Mouse (Mus musculus): ENCODE measurements around the gene Msh5. TPM values are rescaled to one million over a fixed set of nuclear protein-coding genes. Genes with fewer than 3 reads are reported as not detected.
"Not testable (repeated sequence)": the region's sequence is repeated elsewhere in the genome, so short reads cannot be mapped to it uniquely, and the experiment has no call there.

The Msh5 gene
- total and polyA plus RNA-seq, 3 experiments: 26.3 to 29.0 TPM; not detected in 1

- no peak for TF ChIP-seq KAT2A (conservative IDR thresholded peaks at IDR 0.05; ENCODE audit: low read depth, low read length)
- TF ChIP-seq TBP (IDR thresholded peaks at IDR 0.05; ENCODE audit: low read depth, low read length): 0 out of 2 replicates have a peak, but pooled peaks have one; percentile 25
- TF ChIP-seq EP300 (IDR thresholded peaks at IDR 0.05; ENCODE audit: low read depth in 1 of 2, low read length in 2 of 2): peak; percentile 45 to 62; a peak in 3 of 4 replicates
- TF ChIP-seq ZNF384 (IDR thresholded peaks at IDR 0.05; ENCODE audit: low read depth, low read length): no peak
- TF ChIP-seq GATA1 (IDR thresholded peaks at IDR 0.05; ENCODE audit: low read depth, low read length): peak; percentile 78
- TF ChIP-seq TCF12 (IDR thresholded peaks at IDR 0.05; ENCODE audit: low read depth, low read length): 0 out of 2 replicates have a peak, but pooled peaks have one; percentile 24
- peak; percentile 62; the same call in 1 of the 2 replicates for TF ChIP-seq ETS1 (IDR thresholded peaks at IDR 0.05; ENCODE audit: low read depth, low read length)
- 0 out of 2 replicates have a peak, but pooled peaks have one; percentile 25 for TF ChIP-seq MAX (IDR thresholded peaks at IDR 0.05; ENCODE audit: low read length)
- peak; percentile 77 for TF ChIP-seq TAL1 (IDR thresholded peaks at IDR 0.05; ENCODE audit: low read length)
- Histone ChIP-seq H3K27me3 (ENCODE audit: control insufficient read depth in 1 of 2, insufficient read depth in 2 of 2, low read length in 2 of 2) (no peaks in the 10 kb centered on the region), H3K4me1 (ENCODE audit: control insufficient read depth in 1 of 2, insufficient read depth in 2 of 2, low read length in 2 of 2) (peaks cover under 1 to 22% of the 10 kb centered on the region in 2 experiments; a peak in 3 of 4 replicates), H3K36me3 (ENCODE audit: control insufficient read depth in 1 of 2, insufficient read depth in 2 of 2, low read length in 2 of 2) (peaks cover 0 to 11% of the 10 kb centered on the region in 2 experiments; a peak in 2 of 4 replicates), H3K79me2 (ENCODE audit: control insufficient read depth, insufficient read depth, low read length, poor library complexity) (no peaks in the 10 kb centered on the region), H3K9ac (ENCODE audit: control insufficient read depth, low read depth, low read length, poor library complexity, severe bottlenecking) (no peak overlapping the region), H3K4me3 (ENCODE audit: control insufficient read depth in 1 of 2, insufficient read depth in 1 of 2, low read depth in 2 of 2, low read length in 2 of 2) (no peak overlapping the region), H3K27ac (ENCODE audit: control insufficient read depth, low read depth, low read length) (peak overlapping the region; percentile 6; the same call in 1 of the 2 replicates), H3K9me3 (replicated peaks; ENCODE audit: insufficient read depth, low read length) (no peaks in the 10 kb centered on the region)
- DNase-seq (ENCODE audit: low read depth, low spot score): peak; percentile 81
Measured at GRCm38 (mm10) chr17:35039121-35039873, 7.2 kb downstream of the Msh5 start.

- H3K9ac ChIP-seq (ENCODE audit: control insufficient read depth, low read depth, low read length, poor library complexity, severe bottlenecking): no peak overlapping the region
- H3K36me3 ChIP-seq (ENCODE audit: control insufficient read depth in 1 of 2, insufficient read depth in 2 of 2, low read length in 2 of 2): peaks cover 0 to 2% of the 10 kb centered on the region in 2 experiments; a peak in 1 of 4 replicates
- no peak for TF ChIP-seq TBP (IDR thresholded peaks at IDR 0.05; ENCODE audit: low read depth, low read length)
- no peaks in the 10 kb centered on the region for H3K9me3 ChIP-seq (replicated peaks; ENCODE audit: insufficient read depth, low read length)
- H3K27me3 ChIP-seq (ENCODE audit: control insufficient read depth in 1 of 2, insufficient read depth in 2 of 2, low read length in 2 of 2): no peaks in the 10 kb centered on the region
- peaks cover 0 to 8% of the 10 kb centered on the region in 2 experiments; a peak in 3 of 4 replicates for H3K4me1 ChIP-seq (ENCODE audit: control insufficient read depth in 1 of 2, insufficient read depth in 2 of 2, low read length in 2 of 2)
- H3K79me2 ChIP-seq (ENCODE audit: control insufficient read depth, insufficient read depth, low read length, poor library complexity): no peaks in the 10 kb centered on the region
- H3K4me3 ChIP-seq (ENCODE audit: control insufficient read depth in 1 of 2, insufficient read depth in 1 of 2, low read depth in 2 of 2, low read length in 2 of 2): no peak overlapping the region
- no peak for DNase-seq (ENCODE audit: low read depth, low spot score)
- H3K27ac ChIP-seq (ENCODE audit: control insufficient read depth, low read depth, low read length): no peak overlapping the region
Measured at GRCm38 (mm10) chr17:35034896-35035295, 11.6 kb downstream of the Msh5 start.

GRCm38 (mm10) chr17:35033703-35034102 is 12.8 kb downstream of the Msh5 start:
- H3K27ac ChIP-seq (ENCODE audit: control insufficient read depth, low read depth, low read length); H3K9me3 ChIP-seq (replicated peaks; ENCODE audit: insufficient read depth, low read length); H3K4me3 ChIP-seq (ENCODE audit: control insufficient read depth in 1 of 2, insufficient read depth in 1 of 2, low read depth in 2 of 2, low read length in 2 of 2); H3K4me1 ChIP-seq (ENCODE audit: control insufficient read depth in 1 of 2, insufficient read depth in 2 of 2, low read length in 2 of 2); H3K36me3 ChIP-seq (ENCODE audit: control insufficient read depth in 1 of 2, insufficient read depth in 2 of 2, low read length in 2 of 2); H3K27me3 ChIP-seq (ENCODE audit: control insufficient read depth in 1 of 2, insufficient read depth in 2 of 2, low read length in 2 of 2); DNase-seq (ENCODE audit: low read depth, low spot score); H3K9ac ChIP-seq (ENCODE audit: control insufficient read depth, low read depth, low read length, poor library complexity, severe bottlenecking); H3K79me2 ChIP-seq (ENCODE audit: control insufficient read depth, insufficient read depth, low read length, poor library complexity): not testable (repeated sequence)

Data from MEL (cell line).